Mouse (Mus musculus) frontal cortex, postnatal 10 days (tissue): Measurements from ENCODE around the gene Col4a3.

Experiments used
- DNase-seq, 2 experiments: peaks; one replicate each; pipeline ENCODE4 v3.0.0; 2022; ENCODE audit warnings: low spot score in 2 of 2, mixed read lengths in 1 of 2

Col4a3 gene

DNA sequence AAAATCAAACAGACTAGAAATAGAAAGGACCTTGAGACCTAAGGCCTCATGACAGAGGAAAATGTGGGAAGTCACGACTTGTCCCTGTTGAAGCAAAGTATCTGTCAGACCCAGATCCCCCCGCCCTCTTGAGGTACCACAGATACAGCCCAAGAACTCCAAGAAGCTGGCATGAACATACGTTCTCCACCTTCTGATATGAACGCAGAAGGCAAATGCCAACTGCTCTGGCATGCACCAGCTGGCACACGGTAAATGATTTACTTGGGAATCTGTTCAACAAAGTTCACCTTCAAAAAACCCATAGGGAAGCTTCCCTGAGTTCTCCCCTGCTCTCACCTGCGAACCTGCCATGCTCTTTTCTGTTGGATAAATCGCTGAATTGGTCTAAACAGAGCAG is 19.1 kb downstream of the Col4a3 start:
- DNase-seq = no peak

DNA sequence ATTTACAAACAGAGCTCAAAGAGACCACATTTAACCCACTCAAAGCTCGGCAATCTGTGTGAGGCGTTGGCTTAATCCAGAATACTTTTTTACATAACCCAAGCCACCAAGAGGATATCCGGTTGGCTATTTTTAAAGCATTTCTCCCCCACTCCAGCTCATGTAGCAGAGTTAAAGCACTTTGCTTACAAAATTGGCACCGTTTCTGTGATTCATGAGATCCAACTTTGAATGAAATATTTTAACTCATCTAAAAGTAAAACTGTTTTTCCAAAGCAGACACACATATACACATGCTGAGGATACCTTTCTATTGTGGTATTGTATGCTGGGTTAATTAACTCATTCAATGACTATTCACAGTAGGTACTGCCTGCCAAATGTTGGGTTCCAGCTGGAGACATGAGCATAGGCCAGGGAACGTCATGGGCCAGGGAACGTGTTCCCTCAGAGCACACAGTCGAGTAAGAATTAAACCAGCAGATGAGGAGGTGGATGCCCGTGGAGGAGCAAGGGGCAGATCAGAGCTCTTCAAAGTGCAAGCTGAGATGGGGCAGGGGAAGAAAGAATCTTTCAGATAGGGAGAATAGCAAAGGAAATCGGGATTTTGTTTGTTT is 22.0 kb downstream of the Col4a3 start:
- peak in 1 of 2 experiments; percentile 14 for DNase-seq

DNA sequence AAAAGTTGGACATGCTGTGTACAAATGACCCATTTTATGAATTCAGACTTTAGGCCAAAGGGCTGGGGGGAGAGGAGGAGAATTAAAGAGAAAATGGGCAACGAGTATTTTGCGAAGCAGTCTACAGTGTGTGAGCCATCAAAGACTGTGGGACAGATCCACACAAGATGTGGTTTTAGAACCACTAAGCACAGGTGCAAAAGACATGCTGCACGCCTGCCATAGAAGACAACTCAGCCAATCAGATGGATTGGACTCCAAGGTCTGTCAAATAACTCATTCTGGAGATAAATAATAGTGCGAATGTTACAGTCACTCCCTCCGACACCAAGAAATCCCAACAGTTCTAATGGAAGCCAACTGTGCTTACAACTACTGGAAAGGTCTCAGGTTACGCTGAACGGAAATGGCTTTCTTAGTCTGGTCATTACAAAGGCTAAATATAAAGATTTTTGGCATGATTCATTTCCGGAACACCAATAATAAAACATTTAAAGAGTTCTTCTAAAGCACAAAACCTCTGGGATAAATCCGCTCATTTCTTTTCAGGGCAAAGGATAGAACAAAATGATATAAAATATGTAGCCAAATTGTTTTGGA is 25.4 kb downstream of the Col4a3 start:
- no peak for DNase-seq

DNA sequence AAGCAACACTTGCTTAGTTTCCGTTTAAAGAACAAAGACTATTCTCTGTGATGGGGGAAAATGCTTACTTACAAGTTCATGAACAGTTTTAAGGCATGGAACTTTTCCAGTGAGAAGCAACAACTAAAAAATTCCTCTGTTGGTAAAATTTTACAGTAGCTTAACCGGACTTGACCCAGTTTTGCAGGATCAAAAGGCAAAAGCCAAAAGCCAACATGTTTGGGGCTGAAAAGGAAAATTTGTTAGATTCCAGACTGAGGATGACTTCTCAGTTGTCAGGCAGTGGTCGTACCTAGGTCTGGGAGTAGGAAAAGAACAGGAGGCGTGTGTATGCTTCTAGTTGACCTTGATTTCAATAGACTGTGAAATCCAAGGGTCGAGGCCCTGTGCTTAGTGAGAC is 31.3 kb downstream of the Col4a3 start:
- DNase-seq = no peak

DNA sequence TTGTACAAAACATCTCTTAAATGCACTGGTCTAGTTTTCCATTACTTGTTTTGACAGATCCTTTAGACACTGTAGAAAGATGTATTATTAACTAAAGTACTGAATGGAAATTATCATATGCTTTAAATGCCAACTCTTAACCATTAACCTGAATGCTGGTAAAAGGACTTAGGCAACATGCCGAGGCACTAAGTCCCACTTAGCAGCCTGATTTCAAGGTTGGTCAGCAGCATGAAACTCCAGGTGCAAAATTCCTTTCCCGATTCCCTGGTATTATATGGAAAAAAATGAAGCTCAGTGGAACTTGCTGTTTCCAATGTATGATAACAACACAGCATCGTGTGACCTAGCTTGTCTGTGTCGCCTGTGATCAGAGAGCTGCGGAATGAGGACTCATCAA is 31.9 kb downstream of the Col4a3 start:
- no peak for DNase-seq

DNA sequence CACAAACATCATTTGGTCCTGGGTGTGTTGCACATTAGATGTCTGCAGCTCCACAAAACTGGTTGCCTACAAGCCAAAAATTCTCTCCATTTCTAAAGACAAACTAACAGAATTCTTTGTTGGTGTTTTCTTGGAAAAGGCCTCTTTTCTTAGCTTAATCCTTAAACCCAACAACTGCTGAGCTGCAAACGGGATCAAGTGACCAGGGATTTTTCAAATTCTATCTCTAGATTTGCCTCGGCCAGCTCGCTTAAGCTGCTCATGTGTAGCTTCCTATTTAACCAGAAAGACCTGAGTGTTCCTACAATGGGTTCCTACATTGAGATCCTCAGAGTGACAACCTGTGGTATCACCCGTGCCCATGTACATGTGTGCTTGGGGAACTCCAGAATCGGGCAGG is 33.3 kb downstream of the Col4a3 start:
- no peak for DNase-seq

DNA sequence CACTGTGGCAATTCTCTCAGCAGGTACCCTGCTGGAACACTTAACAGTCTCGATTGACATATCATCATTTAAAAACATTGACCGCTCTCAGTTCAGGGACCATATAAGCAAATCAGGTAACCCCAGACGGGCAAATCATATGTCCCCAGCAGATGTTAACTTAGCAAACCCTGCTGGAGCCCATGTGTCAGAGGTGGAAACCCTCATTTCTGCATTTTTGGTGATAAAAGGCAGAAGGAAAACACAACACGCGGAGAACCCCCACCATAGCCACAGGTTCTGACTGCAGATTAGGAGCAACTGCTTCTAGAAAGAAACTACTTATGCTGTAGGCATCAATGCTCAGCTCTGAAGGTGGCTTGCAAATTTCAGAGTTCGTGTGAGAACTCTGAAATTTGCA is 38.2 kb downstream of the Col4a3 start:
- DNase-seq = no peak

DNA sequence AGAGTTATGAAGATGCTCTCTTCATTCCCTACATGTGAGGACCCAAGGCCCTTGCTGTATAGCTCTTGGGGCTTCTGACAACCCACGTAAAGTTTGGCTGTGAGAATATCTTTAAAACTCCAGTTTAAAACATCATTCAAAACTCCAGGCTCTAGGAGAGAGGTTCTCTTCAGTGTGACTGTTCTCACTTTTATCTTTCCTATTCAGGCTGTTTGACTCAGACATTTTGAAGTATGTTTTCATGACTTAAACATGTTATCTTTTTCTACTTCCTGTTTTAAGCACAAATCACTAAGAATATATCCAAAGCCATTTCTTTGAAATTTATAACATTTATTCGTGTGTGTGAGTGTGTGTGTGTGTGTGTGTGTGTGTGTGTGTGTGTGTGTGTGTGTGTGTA is 38.8 kb downstream of the Col4a3 start:
- DNase-seq = no peak

DNA sequence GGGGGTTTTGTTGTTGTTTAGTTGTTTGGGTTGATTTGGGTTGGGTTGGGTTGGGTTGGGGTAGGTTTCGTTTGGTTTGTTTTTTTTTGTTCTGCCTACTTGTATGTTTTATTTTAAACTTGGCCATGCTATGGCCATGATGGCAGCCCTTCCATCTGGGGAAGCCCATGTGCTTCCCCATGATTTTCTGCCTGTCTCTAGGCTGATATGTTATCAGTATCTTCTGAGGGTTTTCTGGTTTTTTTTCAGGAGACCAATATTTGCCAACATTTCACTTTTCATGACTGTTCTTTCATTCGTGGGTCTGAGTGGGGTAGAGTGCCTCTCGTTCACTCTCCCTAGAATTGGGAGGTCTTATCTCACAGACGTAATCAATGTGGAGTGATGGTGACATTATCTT is 40.9 kb downstream of the Col4a3 start:
- DNase-seq = no peak

DNA sequence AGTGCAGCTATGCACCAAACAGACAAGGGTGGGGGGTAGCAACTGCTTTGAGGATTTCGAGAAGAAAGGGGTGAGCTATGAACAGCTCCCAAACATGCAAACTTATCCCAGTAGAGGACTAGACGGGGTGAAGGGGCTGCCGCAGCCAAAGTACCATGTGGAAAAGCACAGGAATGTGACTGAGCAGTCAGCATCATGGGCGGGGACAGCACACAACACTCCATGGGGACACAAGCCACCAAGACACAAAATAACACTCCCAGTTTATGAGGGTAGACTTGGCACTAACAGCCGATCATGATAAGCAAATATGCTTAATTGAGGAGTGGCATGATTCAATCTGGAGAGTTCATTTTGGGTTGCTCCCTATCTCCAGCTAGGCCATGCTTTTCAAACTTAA is 42.8 kb downstream of the Col4a3 start:
- DNase-seq = no peak

DNA sequence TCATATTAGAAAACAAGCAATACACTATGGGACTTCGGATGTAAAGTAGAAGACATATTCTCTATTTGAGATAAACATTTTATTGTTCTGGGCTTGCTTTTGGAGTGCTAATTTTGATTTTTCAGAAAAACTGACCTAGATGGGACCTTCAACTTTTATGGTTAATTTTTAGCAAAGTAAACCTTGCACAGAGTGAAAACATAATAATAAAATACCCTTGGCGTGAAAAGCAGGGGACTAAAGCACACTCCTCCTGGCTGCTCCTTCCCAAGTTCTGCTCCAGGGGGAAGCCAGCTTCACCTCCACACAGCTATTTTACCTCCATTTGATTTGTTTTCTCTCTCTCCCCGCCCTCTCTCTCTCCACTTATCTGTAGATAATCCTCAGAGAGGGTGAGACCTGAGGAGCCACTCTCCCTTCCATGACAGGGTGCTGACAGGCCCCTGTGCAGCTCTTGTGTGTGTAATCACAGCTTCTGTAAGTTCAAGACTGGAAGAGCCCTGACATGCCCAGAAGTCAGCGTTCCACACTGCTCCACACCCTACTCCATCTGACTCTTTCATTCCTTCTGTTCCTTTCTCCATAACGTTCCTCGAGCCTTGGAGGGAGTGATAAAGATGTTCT is 44.6 kb downstream of the Col4a3 start:
- no peak for DNase-seq

DNA sequence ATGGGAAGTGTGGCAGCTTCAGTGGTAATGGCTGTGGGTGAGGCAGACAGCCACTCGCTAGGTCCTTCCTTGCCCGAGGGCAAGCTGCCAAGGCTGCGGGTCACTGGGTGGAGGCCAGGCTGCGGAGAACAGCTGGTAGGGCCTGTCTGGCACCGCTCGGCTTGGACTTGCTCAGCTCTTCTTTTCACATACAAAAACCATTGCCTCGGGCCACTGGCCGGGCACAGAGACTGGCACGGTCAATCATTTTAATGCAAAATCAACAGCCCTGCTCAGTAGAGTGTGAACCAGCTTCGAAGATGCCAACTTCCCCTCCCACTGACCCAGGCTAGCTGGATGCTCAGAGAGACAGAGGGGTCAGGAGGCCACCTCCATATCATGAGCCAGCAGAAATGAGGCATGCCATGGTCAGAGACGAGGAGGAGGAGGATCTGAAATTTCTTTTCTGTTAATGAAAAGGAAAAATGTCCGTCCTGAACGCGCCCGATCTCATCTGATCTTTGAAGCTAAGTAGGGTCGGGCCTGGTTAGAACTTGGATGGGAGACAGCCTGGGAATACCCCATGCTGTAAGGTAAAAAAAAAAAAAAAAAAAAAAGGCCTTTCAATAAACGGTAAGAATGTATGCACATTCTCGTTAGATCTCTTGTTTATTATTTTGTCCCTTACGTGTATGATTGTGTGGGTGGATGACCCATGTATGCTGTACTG is 48.0 kb downstream of the Col4a3 start:
- DNase-seq = peak; percentile 32 to 38

DNA sequence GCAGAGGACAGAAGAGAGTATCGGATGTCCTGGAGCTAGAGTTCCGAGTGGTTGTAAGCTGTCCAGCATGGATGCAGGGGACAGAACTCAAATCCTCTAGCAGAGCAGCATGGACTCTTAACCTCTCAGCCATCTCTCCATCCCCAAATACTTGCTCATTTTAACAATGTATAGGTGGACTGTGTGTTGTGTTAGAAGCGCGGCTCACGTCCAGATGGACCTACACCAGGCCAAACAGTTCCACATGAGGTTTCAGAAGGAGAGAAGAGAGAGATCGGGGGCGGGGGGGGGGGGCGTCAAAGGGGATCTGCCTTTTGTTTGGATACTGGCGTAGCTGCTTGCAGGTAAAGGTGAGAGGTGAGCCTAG is 48.5 kb downstream of the Col4a3 start:
- no peak for DNase-seq

DNA sequence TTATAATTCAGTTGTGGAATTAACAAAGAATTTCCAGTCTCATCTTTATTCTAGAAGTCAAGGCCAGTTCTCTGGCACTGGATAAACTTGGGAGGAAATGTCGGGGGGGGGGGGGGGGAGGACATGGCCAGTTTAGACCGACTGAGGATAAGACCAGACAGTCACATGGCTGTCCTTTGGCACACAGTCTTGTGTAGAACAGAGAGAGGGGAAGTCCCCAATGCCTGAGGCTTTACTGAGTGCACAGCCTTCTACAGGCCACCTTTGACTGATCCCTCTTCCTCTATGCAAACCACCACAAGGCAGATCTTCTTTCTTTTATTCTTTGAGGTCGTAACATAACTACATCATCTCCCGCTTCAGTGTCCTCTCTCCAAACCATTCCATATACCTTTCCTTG is 49.6 kb downstream of the Col4a3 start:
- no peak for DNase-seq

DNA sequence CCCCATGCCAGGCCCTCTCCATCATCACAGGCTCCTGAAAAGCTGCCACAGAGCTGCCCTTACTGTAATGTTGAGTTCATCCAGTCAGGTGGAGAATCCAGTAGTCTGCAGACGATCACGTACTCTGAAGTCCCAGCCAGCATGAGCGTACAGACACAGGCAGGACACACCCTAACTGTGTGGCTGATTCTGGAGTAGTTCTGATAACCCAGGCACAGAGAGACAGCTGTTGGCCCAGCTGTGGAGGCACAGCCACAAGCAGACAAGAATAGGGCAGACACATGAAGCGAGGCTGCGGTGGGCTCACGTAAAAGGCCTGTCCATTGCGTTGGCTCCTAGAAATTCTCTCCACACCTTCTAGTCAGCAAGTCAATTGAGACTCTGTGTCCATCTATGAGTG is 50.7 kb downstream of the Col4a3 start:
- DNase-seq = no peak

DNA sequence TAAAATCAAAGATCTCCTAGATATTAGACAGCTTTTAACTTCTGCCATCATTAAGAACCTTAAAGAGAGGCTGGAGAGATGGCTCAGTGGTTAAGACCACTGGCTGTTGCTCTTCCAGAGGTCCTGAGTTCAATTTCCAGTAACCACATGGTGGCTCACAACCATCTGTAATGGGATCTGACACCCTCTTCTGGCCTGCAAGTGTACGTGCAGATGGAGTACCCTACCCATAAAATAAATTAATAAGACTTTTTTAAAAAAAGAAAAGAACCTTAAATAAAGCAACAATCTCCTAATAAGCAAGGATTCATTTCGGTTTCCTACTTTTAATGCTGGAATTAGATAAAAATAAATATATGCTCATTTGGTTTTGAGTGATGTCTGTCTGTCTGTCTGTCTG is 51.7 kb downstream of the Col4a3 start:
- no peak for DNase-seq

DNA sequence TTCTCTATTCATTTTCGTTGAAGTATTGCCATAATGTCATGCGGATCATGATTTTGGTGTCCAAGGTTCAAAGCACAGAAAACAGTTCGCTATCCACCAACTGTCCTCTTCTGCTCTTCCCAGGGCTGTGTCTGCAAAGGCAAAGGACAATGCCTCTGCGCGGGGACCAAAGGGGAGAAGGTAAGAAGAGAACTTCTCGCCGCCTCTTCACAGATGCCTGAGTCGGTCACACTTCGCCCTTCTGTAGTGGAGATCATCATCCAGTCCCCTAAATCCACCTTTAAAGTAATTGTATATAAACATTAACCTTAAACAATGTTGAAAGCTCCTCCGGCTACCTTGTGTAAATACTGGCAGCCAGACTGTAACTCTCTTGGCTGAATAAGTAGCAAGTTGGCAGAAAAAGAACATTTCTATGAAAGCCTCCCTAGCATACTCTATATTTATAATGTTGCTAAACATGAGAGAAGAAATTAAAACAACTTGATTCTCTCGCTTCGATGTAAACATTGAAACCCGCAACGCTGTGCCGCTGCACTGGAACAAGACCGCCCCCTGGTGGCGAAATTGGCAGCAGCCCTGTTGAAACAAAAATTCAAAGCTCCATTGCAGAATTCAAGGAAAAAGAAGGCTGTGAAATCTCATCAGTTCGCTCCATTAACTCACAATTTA is 54.7 kb downstream of the Col4a3 start:
- DNase-seq = peak; percentile 29 to 67

DNA sequence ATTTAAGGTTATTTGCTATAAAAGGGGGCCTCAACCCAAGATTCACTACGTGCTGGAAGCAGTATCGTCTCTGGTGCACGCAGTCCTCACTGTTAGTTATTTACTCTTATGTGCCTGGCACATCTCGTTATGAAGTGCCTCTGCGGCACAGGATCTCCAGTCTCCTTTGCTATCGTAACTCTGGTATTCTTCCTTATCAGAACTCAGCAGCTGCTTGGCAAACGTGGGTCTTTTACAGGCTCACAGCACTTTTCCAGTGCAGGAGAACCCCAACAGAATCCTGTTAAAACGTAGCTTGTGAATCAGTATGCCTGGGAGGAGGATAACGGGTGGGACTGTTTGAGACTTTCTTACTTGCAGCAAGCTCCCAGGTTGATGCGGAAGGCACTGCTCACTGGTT is 61.3 kb downstream of the Col4a3 start:
- no peak for DNase-seq

DNA sequence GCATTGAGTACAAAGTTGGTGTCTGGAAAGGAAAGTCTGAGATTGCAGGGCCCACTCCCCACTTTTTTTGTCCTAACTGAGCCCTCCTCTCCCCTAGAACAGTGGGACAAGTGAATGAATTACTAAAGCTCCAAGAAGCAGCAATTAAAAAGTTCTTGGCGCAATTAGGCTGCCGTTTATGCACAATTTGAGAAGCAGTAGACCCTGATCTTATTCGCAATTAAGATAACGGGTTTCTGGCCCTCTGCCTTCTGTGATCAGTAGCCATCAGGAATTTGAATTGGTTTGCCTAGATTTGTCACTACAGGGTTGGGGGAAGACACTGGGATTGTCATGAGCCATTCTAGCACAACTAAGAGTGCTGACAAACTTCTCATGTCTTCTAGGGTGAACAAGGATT is 64.1 kb downstream of the Col4a3 start:
- DNase-seq = no peak

DNA sequence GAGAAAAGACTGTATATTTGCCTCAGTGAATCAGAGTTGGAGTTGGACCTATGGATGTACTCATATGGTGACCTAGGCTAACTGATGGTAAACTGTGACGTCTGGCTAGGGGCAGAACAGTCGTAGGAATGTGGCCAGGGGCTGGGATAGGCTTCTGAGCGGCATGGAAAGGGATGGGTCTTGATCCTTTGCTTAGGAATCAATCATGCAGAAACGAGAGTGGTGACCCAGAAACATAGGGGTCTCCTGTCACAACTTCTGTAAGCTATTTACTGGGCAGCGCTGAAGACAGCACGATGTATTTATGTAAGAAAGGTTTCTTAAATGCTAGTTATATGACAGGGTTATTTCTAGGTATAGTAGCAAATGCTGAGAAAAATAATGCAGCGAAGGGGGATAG is 67.3 kb downstream of the Col4a3 start:
- no peak for DNase-seq

DNA sequence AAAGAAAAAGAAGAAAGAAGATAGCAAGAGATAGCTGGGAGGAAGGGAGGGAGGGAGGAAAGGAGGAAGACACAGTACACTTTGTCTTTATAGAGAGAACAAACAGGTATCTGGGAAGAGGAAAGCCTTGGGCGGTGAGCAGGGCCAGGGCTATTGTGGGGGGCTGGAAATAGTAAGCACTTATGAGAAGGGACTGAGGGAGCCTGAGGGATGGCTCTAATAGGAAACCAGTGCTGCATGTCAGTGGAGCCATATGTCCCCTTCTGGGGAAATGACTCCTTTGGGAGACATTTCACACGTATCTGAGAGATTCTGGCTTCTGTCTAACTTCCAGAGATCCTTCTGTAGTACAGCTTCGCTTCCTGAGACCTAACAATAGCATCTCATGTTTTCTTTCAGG is 69.7 kb downstream of the Col4a3 start:
- DNase-seq = no peak

DNA sequence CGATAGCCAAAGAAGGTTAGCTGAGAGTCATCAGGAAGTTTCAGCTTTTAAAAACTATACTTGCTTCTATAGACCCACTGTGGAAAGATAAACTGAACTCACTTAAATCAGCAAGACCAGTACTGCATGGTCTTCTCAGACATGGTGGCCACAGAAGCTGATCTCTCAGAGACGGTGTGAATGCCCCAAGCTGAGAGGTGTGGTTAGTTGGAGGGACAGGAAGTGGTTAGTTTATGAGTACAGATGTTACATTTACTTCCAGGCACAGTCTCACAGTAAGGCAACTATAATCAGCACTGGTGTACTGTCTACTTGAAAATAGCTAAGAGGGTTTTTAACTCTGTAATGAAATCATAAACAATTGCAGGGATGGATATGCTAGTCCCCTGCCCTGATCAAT is 75.5 kb downstream of the Col4a3 start:
- DNase-seq = no peak

DNA sequence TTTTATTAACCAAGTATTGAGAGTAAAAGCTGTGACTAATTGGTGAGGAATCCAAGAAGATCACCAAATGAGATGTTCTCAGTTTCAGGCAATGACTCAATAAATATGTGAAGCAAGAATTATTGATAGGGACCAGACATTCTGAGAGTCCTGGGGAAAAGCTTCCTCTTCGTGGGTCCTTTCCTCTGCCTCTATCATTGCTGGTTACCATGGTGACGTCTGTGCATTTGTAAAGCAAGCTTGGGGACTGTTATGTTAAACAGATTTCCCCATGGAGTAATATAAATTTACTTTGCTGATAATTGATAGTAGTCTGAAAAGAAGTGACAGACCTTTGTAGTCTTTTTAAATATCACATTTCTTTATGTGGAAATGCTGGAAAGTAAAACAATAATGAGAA is 76.8 kb downstream of the Col4a3 start:
- no peak for DNase-seq
